Mouse (Mus musculus): ENCODE results near the gene Tnfrsf14. TPM values are rescaled to one million over a fixed set of nuclear protein-coding genes. Genes with fewer than 3 reads are reported as not detected.

Tnfrsf14 gene
- total and polyA plus RNA-seq, 2 experiments from 2014 or later: 0.29 to 0.52 TPM

DNA sequence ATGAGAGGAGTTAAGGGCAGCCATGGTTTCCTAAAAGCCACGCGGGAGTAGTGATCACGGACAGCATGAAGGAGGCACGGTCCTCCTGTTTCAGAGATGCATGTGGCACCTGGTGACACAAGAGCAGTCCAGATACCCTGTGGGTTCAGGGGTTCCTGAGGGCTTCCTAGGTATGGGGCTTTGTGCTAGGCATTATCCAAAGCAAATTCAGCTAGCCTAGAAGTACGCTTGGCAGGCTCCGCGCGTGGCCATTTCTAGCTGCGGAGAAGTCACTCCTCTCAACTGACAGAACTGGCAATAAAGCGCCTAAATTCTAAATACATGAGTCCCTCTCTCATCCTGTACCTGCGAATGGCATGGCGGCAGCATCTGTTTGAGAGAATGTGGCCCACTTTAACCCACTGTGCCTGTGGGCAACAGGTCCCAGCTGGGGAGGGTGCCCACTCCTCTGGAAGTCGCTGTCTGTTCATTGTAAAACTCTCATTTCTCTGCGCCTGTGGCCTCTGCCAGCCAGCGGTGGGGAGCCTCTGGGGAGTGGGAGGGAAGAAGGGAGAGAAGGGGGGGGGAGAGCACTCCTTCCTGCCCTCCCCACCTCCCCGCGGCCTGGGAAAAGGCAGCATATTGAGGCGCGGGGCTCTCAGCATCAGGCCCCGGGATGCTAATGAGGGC lies 31.8 kb upstream of the Tnfrsf14 start:
- no peaks in the 10 kb centered on the region for H3K9me3 ChIP-seq (ENCODE audit: low read length)
- DNase-seq (ENCODE audit: low spot score): no peak
- peaks cover 34% of the 10 kb centered on the region for H3K4me1 ChIP-seq (ENCODE audit: insufficient read depth, low read length)
- peak overlapping the region; percentile 84 for H3K4me2 ChIP-seq (ENCODE audit: low read depth, low read length)
- TF ChIP-seq CTCF (IDR thresholded peaks at IDR 0.05; ENCODE audit: low read depth): no peak
- H3K4me3 ChIP-seq (ENCODE audit: low read length): peak overlapping the region; percentile 75
- ATAC-seq: peak; percentile 78; the same call in 1 of the 2 replicates
- H3K9ac ChIP-seq (replicated peaks; ENCODE audit: low read length): peak overlapping the region; percentile 58; the same call in 1 of the 2 replicates
- H3K27me3 ChIP-seq (ENCODE audit: insufficient read depth, low read length): no peaks in the 10 kb centered on the region
- H3K36me3 ChIP-seq (ENCODE audit: insufficient read depth, low read length): no peaks in the 10 kb centered on the region
- peak overlapping the region; percentile 77 for H3K27ac ChIP-seq
- WGBS: 12% methylated on average over 20 of the region's 20 CpGs

GRCm38 (mm10) chr4:154958621-154959020 lies 30.3 kb upstream of the Tnfrsf14 start:
- no peak overlapping the region for H3K4me3 ChIP-seq (ENCODE audit: low read length)
- no peak overlapping the region; the same call in 1 of the 2 replicates for H3K9ac ChIP-seq (replicated peaks; ENCODE audit: low read length)
- DNase-seq (ENCODE audit: low spot score) (peak; percentile 36), ATAC-seq (no peak)
- H3K4me1 ChIP-seq (ENCODE audit: insufficient read depth, low read length): peaks cover 30% of the 10 kb centered on the region
- no peak for TF ChIP-seq CTCF (IDR thresholded peaks at IDR 0.05; ENCODE audit: low read depth)
- no peaks in the 10 kb centered on the region for H3K36me3 ChIP-seq (ENCODE audit: insufficient read depth, low read length)
- no peaks in the 10 kb centered on the region for H3K9me3 ChIP-seq (ENCODE audit: low read length)
- H3K27me3 ChIP-seq (ENCODE audit: insufficient read depth, low read length): no peaks in the 10 kb centered on the region
- 12% methylated on average over 8 of the region's 8 CpGs for WGBS
- no peak overlapping the region for H3K27ac ChIP-seq
- H3K4me2 ChIP-seq (ENCODE audit: low read depth, low read length): peak overlapping the region; percentile 48

GRCm38 (mm10) chr4:154958171-154958570 lies 29.8 kb upstream of the Tnfrsf14 start:
- H3K27me3 ChIP-seq (ENCODE audit: insufficient read depth, low read length): no peaks in the 10 kb centered on the region
- H3K9ac ChIP-seq (replicated peaks; ENCODE audit: low read length): no peak overlapping the region
- ATAC-seq (peak; percentile 77), DNase-seq (ENCODE audit: low spot score) (peak; percentile 92)
- 5% methylated on average over 15 of the region's 15 CpGs for WGBS
- H3K36me3 ChIP-seq (ENCODE audit: insufficient read depth, low read length): no peaks in the 10 kb centered on the region
- no peaks in the 10 kb centered on the region for H3K9me3 ChIP-seq (ENCODE audit: low read length)
- H3K4me1 ChIP-seq (ENCODE audit: insufficient read depth, low read length): peaks cover 30% of the 10 kb centered on the region
- TF ChIP-seq CTCF (IDR thresholded peaks at IDR 0.05; ENCODE audit: low read depth): no peak
- peak overlapping the region; percentile 48 for H3K4me2 ChIP-seq (ENCODE audit: low read depth, low read length)
- H3K27ac ChIP-seq: peak overlapping the region; percentile 8; the same call in 1 of the 2 replicates
- no peak overlapping the region for H3K4me3 ChIP-seq (ENCODE audit: low read length)

- 28% methylated on average over 13 of the region's 13 CpGs for WGBS
These were observed 29.1 kb upstream of the Tnfrsf14 start for GRCm38 (mm10) chr4:154957289-154957993.

DNA sequence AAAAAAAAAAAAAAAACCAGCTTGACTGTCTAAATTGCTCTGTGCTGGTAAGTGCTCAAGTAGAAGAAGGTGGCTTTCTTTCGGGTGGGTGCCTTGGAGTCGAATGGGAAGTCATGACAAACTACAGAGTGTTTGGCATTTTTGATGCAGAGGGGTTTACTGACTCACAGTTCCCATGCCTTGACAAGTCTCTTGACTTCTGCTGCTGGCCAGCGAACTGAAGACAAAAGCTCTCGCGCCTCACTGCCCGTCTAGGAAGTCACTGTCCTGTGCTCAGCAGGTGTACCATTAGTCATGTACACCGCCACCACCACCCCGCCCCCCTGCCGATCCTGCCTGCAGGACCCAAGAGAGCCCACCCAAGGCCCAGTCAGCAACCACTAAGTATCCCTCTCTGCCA lies 28.2 kb upstream of the Tnfrsf14 start:
- no peak overlapping the region for H3K27ac ChIP-seq
- H3K4me2 ChIP-seq (ENCODE audit: low read depth, low read length): no peak overlapping the region
- DNase-seq (ENCODE audit: low spot score) (no peak), ATAC-seq (no peak)
- TF ChIP-seq CTCF (IDR thresholded peaks at IDR 0.05; ENCODE audit: low read depth): no peak
- no peak overlapping the region for H3K4me3 ChIP-seq (ENCODE audit: low read length)
- H3K27me3 ChIP-seq (ENCODE audit: insufficient read depth, low read length): no peaks in the 10 kb centered on the region
- peaks cover 34% of the 10 kb centered on the region for H3K4me1 ChIP-seq (ENCODE audit: insufficient read depth, low read length)
- H3K9ac ChIP-seq (replicated peaks; ENCODE audit: low read length): no peak overlapping the region
- no peaks in the 10 kb centered on the region for H3K9me3 ChIP-seq (ENCODE audit: low read length)
- WGBS: 29% methylated on average over 9 of the region's 9 CpGs
- no peaks in the 10 kb centered on the region for H3K36me3 ChIP-seq (ENCODE audit: insufficient read depth, low read length)

More at GRCm38 (mm10) chr4:154957289-154957993, 29.1 kb upstream of the Tnfrsf14 start:
- H3K4me3 ChIP-seq (ENCODE audit: low read length): no peak overlapping the region
- no peak overlapping the region for H3K9ac ChIP-seq (replicated peaks; ENCODE audit: low read length)
- H3K36me3 ChIP-seq (ENCODE audit: insufficient read depth, low read length): no peaks in the 10 kb centered on the region
- no peaks in the 10 kb centered on the region for H3K27me3 ChIP-seq (ENCODE audit: insufficient read depth, low read length)
- H3K27ac ChIP-seq: peak overlapping the region; percentile 8; the same call in 1 of the 2 replicates
- no peak for TF ChIP-seq CTCF (IDR thresholded peaks at IDR 0.05; ENCODE audit: low read depth)
- no peaks in the 10 kb centered on the region for H3K9me3 ChIP-seq (ENCODE audit: low read length)
- DNase-seq (ENCODE audit: low spot score) (peak; percentile 30), ATAC-seq (no peak)
- H3K4me1 ChIP-seq (ENCODE audit: insufficient read depth, low read length): peaks cover 32% of the 10 kb centered on the region
- peak overlapping the region; percentile 48; the same call in 1 of the 2 replicates for H3K4me2 ChIP-seq (ENCODE audit: low read depth, low read length)

DNA sequence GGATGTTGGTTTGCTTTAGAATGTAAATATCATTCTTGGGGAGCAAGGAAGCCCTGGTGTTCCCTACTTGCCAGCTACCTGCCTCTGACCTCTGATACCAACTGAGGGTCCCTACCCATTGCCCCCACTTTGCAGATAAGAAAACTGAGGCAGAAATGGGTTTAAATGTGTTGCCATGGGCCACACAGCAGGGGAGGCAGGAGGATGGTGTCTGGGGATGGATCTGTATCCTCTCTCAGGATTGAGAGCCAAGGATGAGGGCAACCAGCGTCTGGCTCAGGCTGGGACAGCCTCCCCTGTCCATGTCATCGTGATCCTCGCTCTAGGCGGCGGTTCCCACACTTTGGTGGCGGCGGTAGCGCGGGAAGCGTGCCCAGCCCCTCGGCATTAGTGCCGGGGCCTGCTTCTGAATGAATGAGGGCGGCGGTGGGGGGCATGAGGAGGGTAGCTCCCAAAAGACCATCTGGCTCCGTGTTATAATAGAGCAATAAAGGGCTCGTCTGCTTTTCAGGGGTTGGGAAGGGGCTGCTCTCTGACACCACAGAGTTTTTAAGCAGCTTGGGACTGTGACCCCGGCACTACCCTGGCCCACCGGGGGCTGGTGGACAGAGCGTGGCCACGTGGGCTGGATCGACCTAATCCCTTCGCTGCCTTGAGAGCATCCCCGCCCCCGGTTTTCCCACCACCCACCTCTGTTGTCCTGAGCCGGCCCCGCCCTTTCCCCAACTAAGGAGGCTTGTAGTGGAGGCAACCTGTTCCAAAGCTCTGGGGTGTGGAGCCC lies 24.3 kb upstream of the Tnfrsf14 start:
- ATAC-seq (peak; percentile 40; the same call in 1 of the 2 replicates), DNase-seq (ENCODE audit: low spot score) (peak; percentile 76)
- Histone ChIP-seq H3K4me2 (ENCODE audit: low read depth, low read length) (peak overlapping the region; percentile 35), H3K27ac (no peak overlapping the region), H3K4me3 (ENCODE audit: low read length) (peak overlapping the region; percentile 7; the same call in 1 of the 2 replicates), H3K27me3 (ENCODE audit: insufficient read depth, low read length) (no peaks in the 10 kb centered on the region), H3K9me3 (ENCODE audit: low read length) (no peaks in the 10 kb centered on the region), H3K36me3 (ENCODE audit: insufficient read depth, low read length) (no peaks in the 10 kb centered on the region), H3K4me1 (ENCODE audit: insufficient read depth, low read length) (peaks cover 15% of the 10 kb centered on the region), H3K9ac (replicated peaks; ENCODE audit: low read length) (no peak overlapping the region)
- 4% methylated on average over 26 of the region's 26 CpGs for WGBS
- TF ChIP-seq CTCF (IDR thresholded peaks at IDR 0.05; ENCODE audit: low read depth): no peak

All from hindbrain, postnatal 0 days (tissue).